Mouse (Mus musculus): ENCODE data around the gene Hoxc4. TPM values are rescaled to one million over a fixed set of nuclear protein-coding genes. Genes with fewer than 3 reads are reported as not detected.
A peak's percentile ranks its signal among the peaks of the same experiment; 100 is the strongest.

Gene Hoxc4
- polyA plus RNA-seq (2016; fragmentation: Nextera tagmentation; extraction: Ambion mirVana) = not detected in 2 replicates

- H3K4me3 ChIP-seq = no peak within 1 kb of the TSS
- H3K27ac ChIP-seq (replicated peaks) = no peak within 1 kb of the TSS
- no peaks in the 10 kb centered on the region for H3K36me3 ChIP-seq
- H3K9me3 ChIP-seq (replicated peaks) = no peaks in the 10 kb centered on the region
- no peak for DNase-seq (ENCODE audit: low spot score)
- 2% methylated on average over 9 of the region's 9 CpGs for WGBS
- peaks cover 100% of the 10 kb centered on the region for H3K27me3 ChIP-seq (ENCODE audit: low read depth, poor library complexity, severe bottlenecking)
- peaks cover 11% of the 10 kb centered on the region for H3K4me1 ChIP-seq
Observed at GRCm38 (mm10) chr15:103018636-103019035, at the start of gene Hoxc4. TSS of gene Hoxc4 (plus strand) at chr15:103018934.

- WGBS = 70% methylated on average over 1 of the region's 1 CpGs
- no peak overlapping the region for H3K27ac ChIP-seq (replicated peaks)
- no peak for DNase-seq (ENCODE audit: low spot score)
- peaks cover 100% of the 10 kb centered on the region for H3K27me3 ChIP-seq (ENCODE audit: low read depth, poor library complexity, severe bottlenecking)
- H3K4me3 ChIP-seq = no peak overlapping the region
- no peaks in the 10 kb centered on the region for H3K9me3 ChIP-seq (replicated peaks)
- H3K36me3 ChIP-seq = no peaks in the 10 kb centered on the region
- H3K4me1 ChIP-seq = peaks cover 7% of the 10 kb centered on the region; the same call in 1 of the 2 replicates
Observed at GRCm38 (mm10) chr15:102969296-102969695, 49.4 kb upstream of the Hoxc4 start.

- Histone ChIP-seq H3K36me3 (no peaks in the 10 kb centered on the region), H3K4me3 (no peak overlapping the region), H3K27me3 (ENCODE audit: low read depth, poor library complexity, severe bottlenecking) (peaks cover 100% of the 10 kb centered on the region), H3K9me3 (replicated peaks) (no peaks in the 10 kb centered on the region), H3K27ac (replicated peaks) (no peak overlapping the region), H3K4me1 (peaks cover 7% of the 10 kb centered on the region; the same call in 1 of the 2 replicates)
- no peak for DNase-seq (ENCODE audit: low spot score)
- WGBS = 3% methylated on average over 12 of the region's 12 CpGs
Observed at GRCm38 (mm10) chr15:102970740-102971139, 48.0 kb upstream of the Hoxc4 start.

- Histone ChIP-seq H3K4me3 (no peak overlapping the region), H3K4me1 (no peaks in the 10 kb centered on the region), H3K27me3 (ENCODE audit: low read depth, poor library complexity, severe bottlenecking) (peaks cover 100% of the 10 kb centered on the region), H3K36me3 (no peaks in the 10 kb centered on the region), H3K9me3 (replicated peaks) (no peaks in the 10 kb centered on the region), H3K27ac (replicated peaks) (no peak overlapping the region)
- WGBS = under 1% methylated on average over 21 of the region's 21 CpGs
- no peak for DNase-seq (ENCODE audit: low spot score)
Observed at GRCm38 (mm10) chr15:102972254-102972653, 46.5 kb upstream of the Hoxc4 start.

- no peak for DNase-seq (ENCODE audit: low spot score)
Observed at GRCm38 (mm10) chr15:102972753-102973152, 46.0 kb upstream of the Hoxc4 start.

GRCm38 (mm10) chr15:102975034-102975433 lies 43.7 kb upstream of the Hoxc4 start:
- Histone ChIP-seq H3K27me3 (ENCODE audit: low read depth, poor library complexity, severe bottlenecking) (peaks cover 100% of the 10 kb centered on the region), H3K36me3 (no peaks in the 10 kb centered on the region), H3K4me3 (no peak overlapping the region), H3K27ac (replicated peaks) (no peak overlapping the region), H3K9me3 (replicated peaks) (no peaks in the 10 kb centered on the region), H3K4me1 (no peaks in the 10 kb centered on the region)
- WGBS = 4% methylated on average over 7 of the region's 7 CpGs
- DNase-seq (ENCODE audit: low spot score) = no peak

More at GRCm38 (mm10) chr15:102972753-102973152, 46.0 kb upstream of the Hoxc4 start:
- 1% methylated on average over 6 of the region's 6 CpGs for WGBS
- no peak overlapping the region for H3K27ac ChIP-seq (replicated peaks)
- H3K27me3 ChIP-seq (ENCODE audit: low read depth, poor library complexity, severe bottlenecking) = peaks cover 100% of the 10 kb centered on the region
- no peak overlapping the region for H3K4me3 ChIP-seq
- H3K36me3 ChIP-seq = no peaks in the 10 kb centered on the region
- H3K4me1 ChIP-seq = no peaks in the 10 kb centered on the region
- H3K9me3 ChIP-seq (replicated peaks) = no peaks in the 10 kb centered on the region

GRCm38 (mm10) chr15:102975688-102976111 lies 43.0 kb upstream of the Hoxc4 start:
- Histone ChIP-seq H3K4me3 (no peak overlapping the region), H3K9me3 (replicated peaks) (no peaks in the 10 kb centered on the region), H3K4me1 (no peaks in the 10 kb centered on the region), H3K27ac (replicated peaks) (no peak overlapping the region), H3K36me3 (no peaks in the 10 kb centered on the region), H3K27me3 (ENCODE audit: low read depth, poor library complexity, severe bottlenecking) (peaks cover 100% of the 10 kb centered on the region)
- DNase-seq (ENCODE audit: low spot score) = peak; percentile 63
- 3% methylated on average over 21 of the region's 21 CpGs for WGBS

- no peak within 1 kb of the TSS for H3K27ac ChIP-seq (replicated peaks)
- H3K9me3 ChIP-seq (replicated peaks) = no peaks in the 10 kb centered on the region
- H3K4me3 ChIP-seq = no peak within 1 kb of the TSS
- H3K36me3 ChIP-seq = no peaks in the 10 kb centered on the region
- H3K4me1 ChIP-seq = peaks cover 4% of the 10 kb centered on the region
- under 1% methylated on average over 18 of the region's 20 CpGs for WGBS
- peaks cover 100% of the 10 kb centered on the region for H3K27me3 ChIP-seq (ENCODE audit: low read depth, poor library complexity, severe bottlenecking)
- DNase-seq (ENCODE audit: low spot score) = no peak
Observed at GRCm38 (mm10) chr15:102976171-102976570, 42.6 kb upstream of the Hoxc4 start, which contains the start of gene Hoxc9. TSS of gene Hoxc9 (plus strand) at chr15:102976439.

GRCm38 (mm10) chr15:102976631-102977422 lies 41.9 kb upstream of the Hoxc4 start:
- H3K4me1 ChIP-seq = peaks cover 10% of the 10 kb centered on the region
- no peaks in the 10 kb centered on the region for H3K9me3 ChIP-seq (replicated peaks)
- DNase-seq (ENCODE audit: low spot score) = peak; percentile 55
- H3K27ac ChIP-seq (replicated peaks) = no peak overlapping the region
- H3K4me3 ChIP-seq = no peak overlapping the region
- peaks cover 100% of the 10 kb centered on the region for H3K27me3 ChIP-seq (ENCODE audit: low read depth, poor library complexity, severe bottlenecking)
- H3K36me3 ChIP-seq = no peaks in the 10 kb centered on the region
- WGBS = 1% methylated on average over 37 of the region's 37 CpGs

GRCm38 (mm10) chr15:102977423-102977974 lies 41.2 kb upstream of the Hoxc4 start:
- under 1% methylated on average over 16 of the region's 16 CpGs for WGBS
- Histone ChIP-seq H3K27ac (replicated peaks) (no peak overlapping the region), H3K4me1 (peaks cover 14% of the 10 kb centered on the region), H3K4me3 (no peak overlapping the region), H3K27me3 (ENCODE audit: low read depth, poor library complexity, severe bottlenecking) (peaks cover 100% of the 10 kb centered on the region), H3K36me3 (no peaks in the 10 kb centered on the region), H3K9me3 (replicated peaks) (no peaks in the 10 kb centered on the region)
- DNase-seq (ENCODE audit: low spot score) = no peak

- Histone ChIP-seq H3K4me3 (no peak overlapping the region), H3K36me3 (no peaks in the 10 kb centered on the region), H3K27ac (replicated peaks) (no peak overlapping the region), H3K4me1 (peaks cover 14% of the 10 kb centered on the region), H3K9me3 (replicated peaks) (no peaks in the 10 kb centered on the region), H3K27me3 (ENCODE audit: low read depth, poor library complexity, severe bottlenecking) (peaks cover 100% of the 10 kb centered on the region)
- no peak for DNase-seq (ENCODE audit: low spot score)
- under 1% methylated on average over 13 of the region's 13 CpGs for WGBS
Observed at GRCm38 (mm10) chr15:102978615-102979515, 39.9 kb upstream of the Hoxc4 start.

GRCm38 (mm10) chr15:102979936-102980335 lies 38.8 kb upstream of the Hoxc4 start:
- Histone ChIP-seq H3K27ac (replicated peaks) (no peak overlapping the region), H3K4me3 (no peak overlapping the region), H3K36me3 (no peaks in the 10 kb centered on the region), H3K9me3 (replicated peaks) (no peaks in the 10 kb centered on the region), H3K27me3 (ENCODE audit: low read depth, poor library complexity, severe bottlenecking) (peaks cover 100% of the 10 kb centered on the region), H3K4me1 (peaks cover 14% of the 10 kb centered on the region)
- no peak for DNase-seq (ENCODE audit: low spot score)
- WGBS = 0% methylated on average over 1 of the region's 1 CpGs

Data from midbrain, embryonic 10.5 days (tissue).